Mouse (Mus musculus) Patski (cell line): Measurements from ENCODE around the gene Gm8369. TPM values are rescaled to one million over a fixed set of nuclear protein-coding genes. Genes with fewer than 3 reads are reported as not detected.
A peak's percentile ranks its signal among the peaks of the same experiment; 100 is the strongest.
"Not testable (repeated sequence)": the region's sequence is repeated elsewhere in the genome, so short reads cannot be mapped to it uniquely, and the experiment has no call there.

Experiments used
- ATAC-seq: fragments of 100-300 bp; one replicate; pipeline ENCODE4 v1.8.0; 2021
- CTCF ChIA-PET: fragments of 350-600 bp; sonication (Branson Sonifier 250); formaldehyde crosslinking; loops from one replicate; lab custom pipeline; 2022; ENCODE audit warnings: inconsistent platforms; lab: Charles Lee
- POLR2A ChIA-PET: fragments of 350-600 bp; sonication (Branson Sonifier 250); formaldehyde crosslinking; loops from one replicate; lab custom pipeline; 2022; ENCODE audit warnings: antibody characterized with exemption, inconsistent platforms; lab: Charles Lee
- DNase-seq: peaks from one replicate; pipeline ENCODE4 v3.0.0-alpha.2; 2011; ENCODE audit warnings: low read depth, low spot score
- H3K27me3 ChIP-seq: fragments of 371-371 bp; one replicate; pipeline ENCODE4 v1.5.1; 2021
- CTCF ChIP-seq: fragments of 100-300 bp; IDR thresholded peaks from one replicate; pipeline ENCODE4 v1.5.1; 2021
- in situ Hi-C: fragments of 300-500 bp; cut with MboI; formaldehyde crosslinking; loops from 3 replicates; pipeline ENCODE4 v1.11.1; 2018; ENCODE audit warnings: low pct_unique_long_range_greater_than_20kb, mixed read lengths
- polyA plus RNA-seq: library from polyadenylated mRNA; unstranded; gene quantifications from one replicate; pipeline ENCODE4 v1.2.3, GENCODE M21; 2021

Gene Gm8369
- polyA plus RNA-seq, result not detected

DNA sequence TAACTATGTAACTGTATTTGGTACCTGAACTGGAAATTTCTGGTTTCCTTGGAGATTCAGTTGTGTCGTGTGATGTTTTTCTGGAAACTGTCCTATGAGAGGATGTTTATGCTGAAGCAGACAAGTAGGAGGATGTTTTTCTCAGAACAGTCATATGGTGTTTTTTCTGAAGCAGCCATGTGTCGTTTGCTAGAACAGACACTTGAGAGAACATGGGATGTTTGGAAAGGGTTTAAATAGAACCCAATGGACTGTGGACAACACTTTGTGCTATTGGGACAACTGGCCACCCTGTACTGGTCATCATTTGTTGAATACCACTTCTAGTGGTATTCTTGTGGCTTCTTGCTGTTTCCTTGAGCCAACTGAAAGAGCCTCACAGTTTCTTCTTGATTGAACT lies at the start of gene Gm8369:
Gene Gm8369 (plus strand): TSS at position 193 of the 400 bp plus-strand sequence.
- in situ Hi-C loops, result no loop called here
- no peak for TF ChIP-seq CTCF
- no peak for ATAC-seq
- ChIA-PET CTCF (interaction anchor here (1.1 kb wide), 2 partner anchors 13 to 14 kb away, joined by 3 read pairs; no protein-coding TSS in a partner anchor), POLR2A (interaction anchor here (0.9 kb wide), 1 partner anchor 10 kb away, joined by 4 read pairs; no protein-coding TSS in a partner anchor)
- peaks cover 34% of the 10 kb centered on the region for H3K27me3 ChIP-seq
- DNase-seq, result no peak

DNA sequence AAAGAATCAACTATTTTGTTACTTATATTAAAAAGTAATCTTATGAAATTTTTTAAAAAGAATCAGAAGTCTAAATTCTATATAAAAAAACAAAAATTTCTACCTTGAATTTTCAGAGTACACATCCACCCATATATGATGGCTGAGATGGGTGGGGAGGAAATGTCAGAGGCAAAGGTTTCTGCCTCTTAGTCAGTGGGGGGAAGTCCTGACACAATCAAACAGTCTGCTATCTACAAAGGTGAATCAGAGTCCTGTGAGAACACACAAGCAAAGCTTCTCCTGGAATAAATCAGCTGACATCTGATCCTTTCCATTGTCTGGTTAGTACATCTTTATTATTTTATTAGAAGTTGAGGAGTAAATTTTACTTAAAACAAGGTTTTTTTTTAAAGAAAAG lies 42.4 kb upstream of the Gm8369 start, which contains the start of gene Ms4a4b:
Gene Ms4a4b (plus strand): TSS at position 216 of the 400 bp plus-strand sequence.
- peaks cover 8% of the 10 kb centered on the region for H3K27me3 ChIP-seq
- in situ Hi-C loops, result no loop called here
- CTCF ChIA-PET, result no interaction called here
- POLR2A ChIA-PET, result no interaction called here
- ATAC-seq, result no peak
- no peak for TF ChIP-seq CTCF
- DNase-seq, result no peak

DNA sequence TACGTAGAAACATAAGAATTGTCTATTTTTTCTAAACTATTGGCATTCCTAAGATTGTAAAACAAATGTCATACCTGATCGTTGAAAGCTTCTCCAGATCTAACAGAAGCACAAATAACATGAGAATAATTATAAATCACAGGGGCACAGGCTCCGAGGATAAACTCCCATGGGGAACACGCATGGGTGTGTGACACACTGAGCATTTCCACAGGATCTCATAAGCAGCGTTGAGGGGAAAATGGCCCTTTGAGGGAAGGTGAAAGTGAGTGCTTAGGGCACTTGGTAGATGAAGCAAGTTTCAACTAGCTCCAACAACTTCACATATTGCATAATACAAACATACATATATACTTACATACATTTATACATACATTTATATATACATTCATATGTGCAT lies 41.8 kb upstream of the Gm8369 start:
- in situ Hi-C loops, result no loop called here
- no peak for DNase-seq
- TF ChIP-seq CTCF, result no peak
- ChIA-PET CTCF (no interaction called here), POLR2A (no interaction called here)
- no peak for ATAC-seq
- H3K27me3 ChIP-seq, result peaks cover 4% of the 10 kb centered on the region

DNA sequence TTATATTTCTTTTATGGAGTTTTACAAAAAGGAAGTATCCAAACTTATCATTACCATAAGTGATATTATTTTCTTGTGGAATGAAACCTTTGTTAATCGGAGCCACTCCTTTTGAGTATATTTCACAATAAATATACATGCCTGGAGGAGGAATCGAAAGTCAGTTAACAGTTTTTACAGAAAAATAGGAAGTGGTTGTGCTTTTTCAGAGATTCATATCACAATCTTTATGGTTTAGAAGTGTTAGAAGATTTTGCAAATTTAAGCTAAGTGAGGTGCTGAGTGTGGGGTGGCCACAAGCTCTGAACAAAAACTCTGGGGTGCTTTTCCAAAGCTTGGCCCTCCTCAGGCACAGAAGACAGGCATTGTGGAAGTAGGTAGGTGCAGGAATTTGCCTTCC lies 38.5 kb upstream of the Gm8369 start:
- in situ Hi-C loops, result no loop called here
- peaks cover 9% of the 10 kb centered on the region for H3K27me3 ChIP-seq
- ATAC-seq (no peak), DNase-seq (no peak)
- CTCF ChIA-PET, result no interaction called here
- no peak for TF ChIP-seq CTCF
- POLR2A ChIA-PET, result no interaction called here

DNA sequence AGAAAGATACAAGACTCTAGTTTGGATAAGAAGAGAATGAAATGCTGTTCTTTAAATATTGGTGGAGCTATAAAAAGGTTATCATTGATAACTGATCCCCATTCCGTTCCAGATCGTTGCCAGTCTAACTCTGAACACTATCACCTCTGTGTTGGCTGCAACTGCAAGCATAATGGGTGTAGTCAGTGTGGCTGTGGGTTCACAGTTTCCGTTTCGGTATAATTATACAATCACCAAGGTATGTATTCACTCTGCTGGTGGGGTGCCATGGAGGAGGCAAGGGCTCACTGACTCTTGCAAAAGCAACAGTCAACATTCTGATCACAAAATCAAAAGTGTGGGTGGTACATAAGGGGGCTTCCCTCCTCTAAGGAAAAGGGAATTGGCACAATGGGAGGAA lies 26.7 kb upstream of the Gm8369 start:
- ATAC-seq, POLR2A ChIA-PET, DNase-seq, H3K27me3 ChIP-seq, in situ Hi-C loops: not testable (repeated sequence)
- CTCF ChIA-PET, result interaction anchor here (0.7 kb wide), 1 partner anchor 43 kb away, joined by 3 read pairs; no protein-coding TSS in a partner anchor

DNA sequence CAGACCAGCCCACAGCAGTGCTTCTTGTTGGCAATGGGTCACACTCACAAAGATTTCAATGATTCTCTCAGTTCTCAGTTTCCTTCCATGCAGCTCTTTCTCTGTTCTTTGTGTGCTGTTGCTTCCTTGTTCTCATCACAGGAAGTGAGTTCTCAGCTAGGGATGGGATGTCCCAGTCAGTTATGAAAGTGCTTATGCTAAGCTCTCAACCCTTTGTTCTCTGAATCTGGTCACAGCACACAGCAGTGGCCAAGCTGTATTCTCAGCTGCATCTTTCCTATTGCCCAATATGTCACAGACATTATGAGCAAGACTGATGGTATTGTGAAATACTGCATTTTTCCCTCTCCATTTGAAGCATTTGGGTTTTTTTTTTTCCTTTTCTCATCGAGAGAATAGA lies 20.9 kb upstream of the Gm8369 start:
- POLR2A ChIA-PET, result interaction anchor here (0.6 kb wide), 1 partner anchor 74 kb away, joined by 3 read pairs; no protein-coding TSS in a partner anchor
- peak; percentile 82 for ATAC-seq
- DNase-seq, CTCF ChIA-PET, H3K27me3 ChIP-seq: not testable (repeated sequence)
- in situ Hi-C loops, result loop anchor here (5.0 kb wide), 2 partner anchors 42 to 53 kb away; partner anchors contain the start of gene Ms4a6b

DNA sequence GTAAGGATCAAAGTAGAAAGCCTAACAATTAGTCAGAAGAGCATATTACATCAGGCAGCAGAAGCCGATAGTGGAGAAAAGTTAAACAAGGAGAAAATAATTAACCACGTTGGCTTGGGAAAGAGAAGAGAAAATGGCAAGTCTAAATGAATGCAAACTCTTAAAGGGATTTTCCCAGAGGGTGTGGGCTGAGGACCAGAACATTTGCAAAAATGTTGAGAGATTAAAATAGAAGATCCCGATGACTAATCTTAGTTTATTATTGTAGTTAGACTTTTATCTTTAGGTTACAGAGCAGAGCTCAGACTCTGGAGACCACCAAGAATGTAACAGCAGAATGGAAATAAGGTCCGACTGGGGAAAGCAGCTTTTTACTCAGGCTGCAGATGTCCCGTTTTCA lies 19.3 kb upstream of the Gm8369 start:
- ChIA-PET POLR2A (no interaction called here), CTCF (no interaction called here)
- TF ChIP-seq CTCF, result no peak
- DNase-seq (peak; percentile 25), ATAC-seq (peak; percentile 31)
- in situ Hi-C loops, result loop anchor here (5.0 kb wide), 1 partner anchor 51 kb away; the partner anchor contains the start of gene Ms4a6b
- H3K27me3 ChIP-seq, result peaks cover 7% of the 10 kb centered on the region

DNA sequence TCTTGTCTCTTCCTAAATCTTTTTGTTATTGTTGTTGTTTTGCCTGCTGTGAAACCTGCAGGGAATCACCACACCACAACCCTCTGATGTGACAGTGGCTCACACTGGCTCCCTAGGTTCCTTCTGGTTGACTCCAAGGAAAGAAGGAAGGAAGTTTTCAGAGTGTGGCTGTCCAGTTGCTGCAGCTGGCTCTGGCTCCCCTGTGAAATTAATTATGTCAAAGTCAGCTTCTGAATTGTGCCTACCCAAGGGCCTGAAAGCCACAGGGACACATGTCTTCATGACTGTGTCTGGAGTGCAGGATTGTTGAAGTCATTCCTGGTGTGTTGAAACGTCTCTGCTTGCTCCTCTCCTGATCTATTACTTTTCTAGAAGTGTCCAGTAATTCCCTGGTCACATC lies 17.4 kb upstream of the Gm8369 start:
- in situ Hi-C loops, result loop anchor here (5.0 kb wide), 1 partner anchor 49 kb away; the partner anchor contains the start of gene Ms4a6b
- ATAC-seq, CTCF ChIA-PET, H3K27me3 ChIP-seq, DNase-seq, POLR2A ChIA-PET: not testable (repeated sequence)

DNA sequence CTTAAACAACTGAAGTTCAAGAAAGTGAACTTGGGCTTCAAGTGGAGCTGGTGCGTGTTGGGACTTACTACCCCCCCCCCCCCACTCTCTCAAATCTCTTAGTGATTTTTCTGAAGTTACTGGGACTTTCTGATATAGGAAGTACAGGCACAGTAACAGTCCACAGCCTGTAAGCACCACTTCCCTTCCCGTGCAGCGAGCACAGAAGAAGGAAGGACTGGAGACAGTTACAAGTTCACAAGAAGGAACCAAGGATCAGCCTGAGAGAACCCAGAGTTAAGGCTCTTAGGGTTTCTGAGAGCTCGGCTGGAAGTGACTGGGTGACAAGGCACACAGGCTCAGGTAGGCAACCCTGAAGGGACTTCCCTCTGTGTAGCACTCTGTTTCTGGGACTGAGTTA lies 16.5 kb upstream of the Gm8369 start, which contains the start of gene Ms4a6c:
Gene Ms4a6c (plus strand): TSS at position 152 of the 400 bp plus-strand sequence.
- DNase-seq, CTCF ChIA-PET, H3K27me3 ChIP-seq, ATAC-seq, POLR2A ChIA-PET: not testable (repeated sequence)
- in situ Hi-C loops, result loop anchor here (5.0 kb wide), 1 partner anchor 48 kb away; the partner anchor contains the start of gene Ms4a6b

DNA sequence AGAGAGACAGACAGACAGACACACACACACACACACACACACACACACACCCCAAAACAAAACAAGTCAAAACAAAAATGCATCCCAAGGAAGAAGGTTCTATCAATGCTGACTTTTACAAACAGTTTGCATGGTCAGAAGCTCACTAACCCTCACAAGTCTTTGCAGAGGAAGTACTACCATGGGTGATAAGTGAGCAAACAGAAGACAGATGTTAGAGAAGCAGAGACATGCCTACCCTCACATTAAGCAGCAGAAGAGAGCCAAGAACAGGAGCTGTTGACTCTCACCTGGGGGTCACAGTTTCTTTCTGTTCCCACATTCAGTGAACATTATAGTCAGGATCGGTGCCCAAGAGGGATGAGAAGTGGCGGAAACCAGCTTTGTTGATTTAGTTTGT lies 6.0 kb upstream of the Gm8369 start:
- TF ChIP-seq CTCF, result no peak
- ATAC-seq, result no peak
- DNase-seq, result no peak
- peaks cover 33% of the 10 kb centered on the region for H3K27me3 ChIP-seq
- POLR2A ChIA-PET, result no interaction called here
- in situ Hi-C loops, result no loop called here
- CTCF ChIA-PET, result interaction anchor here (1.8 kb wide), 1 partner anchor 9 kb away, joined by 4 read pairs; no protein-coding TSS in a partner anchor

DNA sequence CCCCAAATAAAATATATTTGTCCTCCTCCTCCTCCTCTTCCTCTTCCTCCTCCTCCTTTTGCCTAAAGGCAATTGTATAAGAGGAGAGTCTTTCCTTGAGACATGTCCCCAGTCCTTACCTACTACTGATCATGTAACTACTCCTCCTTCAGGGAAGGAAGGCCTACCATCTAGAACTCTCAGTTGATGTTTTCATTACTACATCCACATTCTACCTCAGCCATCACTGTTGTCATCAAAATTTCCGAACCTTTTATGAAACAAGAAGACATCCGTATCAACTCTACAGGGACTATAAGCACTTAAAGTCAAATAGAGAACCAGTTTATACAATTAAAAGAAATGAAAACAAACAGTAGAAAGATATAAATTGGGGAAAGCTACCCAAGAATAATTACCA lies 3.1 kb upstream of the Gm8369 start:
- in situ Hi-C loops, result no loop called here
- no peak for TF ChIP-seq CTCF
- no peak for DNase-seq
- ChIA-PET POLR2A (no interaction called here), CTCF (no interaction called here)
- H3K27me3 ChIP-seq, result peaks cover 26% of the 10 kb centered on the region
- no peak for ATAC-seq

DNA sequence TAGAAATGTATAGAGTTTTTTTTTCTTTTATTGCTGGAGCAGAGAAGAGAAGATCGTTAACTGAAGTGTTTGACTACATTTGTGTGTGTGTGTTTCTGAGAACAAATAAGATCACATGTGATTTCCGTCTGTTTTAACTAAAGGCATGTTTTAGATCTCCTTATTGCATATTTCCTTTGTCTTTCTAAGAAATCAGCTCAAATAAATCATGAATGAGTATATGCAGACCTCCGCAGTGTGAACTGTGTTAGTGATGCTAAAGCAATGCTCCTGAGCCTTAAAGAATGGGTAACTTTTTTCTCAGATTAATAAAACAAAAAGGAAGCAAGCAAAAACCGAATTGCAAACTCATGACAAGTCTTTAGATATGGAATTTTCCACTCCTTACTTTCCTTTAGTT lies 1.8 kb upstream of the Gm8369 start:
- TF ChIP-seq CTCF, result no peak
- no peak for ATAC-seq
- POLR2A ChIA-PET, result no interaction called here
- CTCF ChIA-PET, result no interaction called here
- DNase-seq, result no peak
- in situ Hi-C loops, result no loop called here
- H3K27me3 ChIP-seq, result peaks cover 30% of the 10 kb centered on the region
